Mouse (Mus musculus): ENCODE measurements at regions not wholly inside any gene's neighbourhood (a gene's known extent, or its start where the extent isn't known, plus 50 kb on each side); places are given as distances from the start of the nearest gene placed in this dataset.

- Histone ChIP-seq H3K9ac (replicated peaks; ENCODE audit: low read length) (no peak overlapping the region), H3K4me2 (replicated peaks; ENCODE audit: low read depth, low read length) (no peak overlapping the region), H3K4me3 (ENCODE audit: low read length) (no peak overlapping the region), H3K36me3 (ENCODE audit: insufficient read depth, low read length) (no peaks in the 10 kb centered on the region), H3K9me3 (ENCODE audit: low read length) (no peaks in the 10 kb centered on the region), H3K27ac (ENCODE audit: low read length) (no peak overlapping the region), H3K27me3 (ENCODE audit: insufficient read depth, low read length) (no peaks in the 10 kb centered on the region), H3K4me1 (ENCODE audit: insufficient read depth, low read length) (no peaks in the 10 kb centered on the region)
- WGBS, result 29% methylated on average over 3 of the region's 3 CpGs
- no peak for ATAC-seq (ENCODE audit: low FRiP score, low TSS enrichment)
These were observed 276.5 kb downstream of the Basp1 start for GRCm38 (mm10) chr15:25137091-25137490.

- no peak for ATAC-seq (ENCODE audit: low FRiP score, low TSS enrichment)
- no peak overlapping the region for H3K4me2 ChIP-seq (replicated peaks; ENCODE audit: low read depth, low read length)
- no peaks in the 10 kb centered on the region for H3K9me3 ChIP-seq (ENCODE audit: low read length)
- H3K9ac ChIP-seq (replicated peaks; ENCODE audit: low read length), result no peak overlapping the region
- H3K4me3 ChIP-seq (ENCODE audit: low read length), result no peak overlapping the region
- WGBS, result 76% methylated on average over 19 of the region's 19 CpGs
- H3K4me1 ChIP-seq (ENCODE audit: insufficient read depth, low read length), result no peaks in the 10 kb centered on the region
- no peaks in the 10 kb centered on the region for H3K36me3 ChIP-seq (ENCODE audit: insufficient read depth, low read length)
- no peaks in the 10 kb centered on the region for H3K27me3 ChIP-seq (ENCODE audit: insufficient read depth, low read length)
- no peak overlapping the region for H3K27ac ChIP-seq (ENCODE audit: low read length)
These were observed 277.9 kb downstream of the Basp1 start for GRCm38 (mm10) chr15:25135471-25136262.

- H3K4me2 ChIP-seq (replicated peaks; ENCODE audit: low read depth, low read length), result no peak overlapping the region
- no peak overlapping the region for H3K4me3 ChIP-seq (ENCODE audit: low read length)
- no peak overlapping the region for H3K9ac ChIP-seq (replicated peaks; ENCODE audit: low read length)
- no peaks in the 10 kb centered on the region for H3K9me3 ChIP-seq (ENCODE audit: low read length)
- no peaks in the 10 kb centered on the region for H3K27me3 ChIP-seq (ENCODE audit: insufficient read depth, low read length)
- H3K36me3 ChIP-seq (ENCODE audit: insufficient read depth, low read length), result no peaks in the 10 kb centered on the region
- H3K27ac ChIP-seq (ENCODE audit: low read length), result no peak overlapping the region
- no peaks in the 10 kb centered on the region for H3K4me1 ChIP-seq (ENCODE audit: insufficient read depth, low read length)
- no peak for ATAC-seq (ENCODE audit: low FRiP score, low TSS enrichment)
- WGBS, result 58% methylated on average over 6 of the region's 6 CpGs
These were observed 283.5 kb downstream of the Basp1 start for GRCm38 (mm10) chr15:25130096-25130495.

GRCm38 (mm10) chr15:25129572-25129971, 284.0 kb downstream of the Basp1 start:
- no peak overlapping the region for H3K4me2 ChIP-seq (replicated peaks; ENCODE audit: low read depth, low read length)

GRCm38 (mm10) chr15:25120441-25120840, 293.1 kb downstream of the Basp1 start:
- no peaks in the 10 kb centered on the region for H3K9me3 ChIP-seq (ENCODE audit: low read length)
- H3K9ac ChIP-seq (replicated peaks; ENCODE audit: low read length), result no peak overlapping the region
- H3K4me2 ChIP-seq (replicated peaks; ENCODE audit: low read depth, low read length), result no peak overlapping the region
- H3K27ac ChIP-seq (ENCODE audit: low read length), result no peak overlapping the region
- no peaks in the 10 kb centered on the region for H3K4me1 ChIP-seq (ENCODE audit: insufficient read depth, low read length)
- H3K27me3 ChIP-seq (ENCODE audit: insufficient read depth, low read length), result no peaks in the 10 kb centered on the region
- H3K4me3 ChIP-seq (ENCODE audit: low read length), result no peak overlapping the region
- no peaks in the 10 kb centered on the region for H3K36me3 ChIP-seq (ENCODE audit: insufficient read depth, low read length)
- 52% methylated on average over 4 of the region's 4 CpGs for whole genome bisulfite sequencing
- no peak for ATAC-seq (ENCODE audit: low FRiP score, low TSS enrichment)

More at GRCm38 (mm10) chr15:25129572-25129971, 284.0 kb downstream of the Basp1 start:
- no peak for ATAC-seq (ENCODE audit: low FRiP score, low TSS enrichment)
- Histone ChIP-seq H3K4me1 (ENCODE audit: insufficient read depth, low read length) (no peaks in the 10 kb centered on the region), H3K9me3 (ENCODE audit: low read length) (no peaks in the 10 kb centered on the region), H3K4me3 (ENCODE audit: low read length) (no peak overlapping the region), H3K9ac (replicated peaks; ENCODE audit: low read length) (no peak overlapping the region), H3K36me3 (ENCODE audit: insufficient read depth, low read length) (no peaks in the 10 kb centered on the region), H3K27me3 (ENCODE audit: insufficient read depth, low read length) (no peaks in the 10 kb centered on the region), H3K27ac (ENCODE audit: low read length) (no peak overlapping the region)
- 69% methylated on average over 5 of the region's 5 CpGs for WGBS

- Histone ChIP-seq H3K4me2 (replicated peaks; ENCODE audit: low read depth, low read length) (no peak overlapping the region), H3K27me3 (ENCODE audit: insufficient read depth, low read length) (no peaks in the 10 kb centered on the region), H3K36me3 (ENCODE audit: insufficient read depth, low read length) (no peaks in the 10 kb centered on the region), H3K4me3 (ENCODE audit: low read length) (no peak overlapping the region), H3K9me3 (ENCODE audit: low read length) (no peaks in the 10 kb centered on the region), H3K4me1 (ENCODE audit: insufficient read depth, low read length) (no peaks in the 10 kb centered on the region), H3K27ac (ENCODE audit: low read length) (no peak overlapping the region), H3K9ac (replicated peaks; ENCODE audit: low read length) (no peak overlapping the region)
- peak; percentile 59; the same call in 1 of the 2 replicates for ATAC-seq (ENCODE audit: low FRiP score, low TSS enrichment)
- WGBS, result 34% methylated on average over 3 of the region's 3 CpGs
These were observed 295.6 kb downstream of the Basp1 start for GRCm38 (mm10) chr15:25117980-25118379.

GRCm38 (mm10) chr15:25102727-25103126, 310.8 kb downstream of the Basp1 start:
- ATAC-seq (ENCODE audit: low FRiP score, low TSS enrichment), result peak; percentile 75
- Histone ChIP-seq H3K27me3 (ENCODE audit: insufficient read depth, low read length) (no peaks in the 10 kb centered on the region), H3K4me1 (ENCODE audit: insufficient read depth, low read length) (no peaks in the 10 kb centered on the region), H3K4me2 (replicated peaks; ENCODE audit: low read depth, low read length) (no peak overlapping the region), H3K4me3 (ENCODE audit: low read length) (no peak overlapping the region), H3K27ac (ENCODE audit: low read length) (no peak overlapping the region), H3K9me3 (ENCODE audit: low read length) (no peaks in the 10 kb centered on the region), H3K36me3 (ENCODE audit: insufficient read depth, low read length) (no peaks in the 10 kb centered on the region), H3K9ac (replicated peaks; ENCODE audit: low read length) (no peak overlapping the region)
- 49% methylated on average over 5 of the region's 5 CpGs for WGBS

- no peak overlapping the region for H3K4me3 ChIP-seq (ENCODE audit: low read length)
- no peak overlapping the region for H3K4me2 ChIP-seq (replicated peaks; ENCODE audit: low read depth, low read length)
- H3K36me3 ChIP-seq (ENCODE audit: insufficient read depth, low read length), result no peaks in the 10 kb centered on the region
- H3K4me1 ChIP-seq (ENCODE audit: insufficient read depth, low read length), result no peaks in the 10 kb centered on the region
- no peaks in the 10 kb centered on the region for H3K27me3 ChIP-seq (ENCODE audit: insufficient read depth, low read length)
- ATAC-seq (ENCODE audit: low FRiP score, low TSS enrichment), result no peak
- H3K9ac ChIP-seq (replicated peaks; ENCODE audit: low read length), result no peak overlapping the region
- H3K9me3 ChIP-seq (ENCODE audit: low read length), result no peaks in the 10 kb centered on the region
- 13% methylated on average over 6 of the region's 6 CpGs for WGBS
- H3K27ac ChIP-seq (ENCODE audit: low read length), result no peak overlapping the region
These were observed 319.8 kb downstream of the Basp1 start for GRCm38 (mm10) chr15:25093758-25094157.

GRCm38 (mm10) chr15:25069701-25070100, 343.9 kb downstream of the Basp1 start:
- no peak overlapping the region for H3K9ac ChIP-seq (replicated peaks; ENCODE audit: low read length)
- H3K36me3 ChIP-seq (ENCODE audit: insufficient read depth, low read length), result no peaks in the 10 kb centered on the region
- H3K9me3 ChIP-seq (ENCODE audit: low read length), result no peaks in the 10 kb centered on the region
- WGBS, result 90% methylated on average over 1 of the region's 1 CpGs
- H3K4me2 ChIP-seq (replicated peaks; ENCODE audit: low read depth, low read length), result no peak overlapping the region
- no peak for ATAC-seq (ENCODE audit: low FRiP score, low TSS enrichment)
- no peaks in the 10 kb centered on the region for H3K27me3 ChIP-seq (ENCODE audit: insufficient read depth, low read length)
- H3K4me3 ChIP-seq (ENCODE audit: low read length), result no peak overlapping the region
- H3K4me1 ChIP-seq (ENCODE audit: insufficient read depth, low read length), result no peaks in the 10 kb centered on the region
- H3K27ac ChIP-seq (ENCODE audit: low read length), result no peak overlapping the region

- peak; percentile 51; the same call in 1 of the 2 replicates for ATAC-seq (ENCODE audit: low FRiP score, low TSS enrichment)
These were observed 354.2 kb downstream of the Basp1 start for GRCm38 (mm10) chr15:25059347-25059746.

More at GRCm38 (mm10) chr15:25059347-25059746, 354.2 kb downstream of the Basp1 start:
- Histone ChIP-seq H3K36me3 (ENCODE audit: insufficient read depth, low read length) (no peaks in the 10 kb centered on the region), H3K27me3 (ENCODE audit: insufficient read depth, low read length) (no peaks in the 10 kb centered on the region), H3K27ac (ENCODE audit: low read length) (no peak overlapping the region), H3K9me3 (ENCODE audit: low read length) (no peaks in the 10 kb centered on the region), H3K9ac (replicated peaks; ENCODE audit: low read length) (no peak overlapping the region), H3K4me3 (ENCODE audit: low read length) (no peak overlapping the region), H3K4me2 (replicated peaks; ENCODE audit: low read depth, low read length) (no peak overlapping the region), H3K4me1 (ENCODE audit: insufficient read depth, low read length) (no peaks in the 10 kb centered on the region)
